Mouse (Mus musculus): ENCODE data around the gene Fxyd3.

- TF ChIP-seq CTCF (IDR thresholded peaks at IDR 0.05; ENCODE audit: low read depth, low read length): no peak
- TF ChIP-seq POLR2A (IDR thresholded peaks at IDR 0.05; ENCODE audit: extremely low read depth, insufficient read depth, low read length): no peak
These were observed 3.2 kb upstream of the Fxyd3 start for GRCm38 (mm10) chr7:31079670-31080069.

Data from liver, adult 2 months (tissue).